Mouse (Mus musculus) lung, embryonic 14.5 days (tissue): ENCODE results near the gene Chst11. TPM values are rescaled to one million over a fixed set of nuclear protein-coding genes. Genes with fewer than 3 reads are reported as not detected.

Experiments
- ATAC-seq: fragments of 200-750 bp; cut with Nextera tagmentation; 2 replicates; pipeline ENCODE4 v1.8.0; 2017; ENCODE audit warnings: mild to moderate bottlenecking, moderate TSS enrichment, moderate library complexity; ENCODE audit not compliant: insufficient read depth
- DNase-seq: peaks from one replicate; pipeline ENCODE4 v3.0.0-alpha.2; 2015
- H3K27ac ChIP-seq: fragments of 300-500 bp; sonication (generic); 2 replicates; pipeline ENCODE4 v1.5.1; 2014; ENCODE audit warnings: low read depth, mild to moderate bottlenecking, moderate library complexity
- H3K27me3 ChIP-seq: fragments of 300-500 bp; sonication (generic); 2 replicates; pipeline ENCODE4 v1.6.1; 2014; ENCODE audit warnings: low read length, control low read depth; ENCODE audit not compliant: insufficient read depth
- H3K36me3 ChIP-seq: fragments of 300-500 bp; sonication (generic); 2 replicates; pipeline ENCODE4 v1.6.1; 2014; ENCODE audit warnings: control low read depth; ENCODE audit not compliant: insufficient read depth
- H3K4me1 ChIP-seq: fragments of 300-500 bp; sonication (generic); 2 replicates; pipeline ENCODE4 v1.6.1; 2014; ENCODE audit warnings: antibody characterized with exemption, control low read depth; ENCODE audit not compliant: insufficient read depth
- H3K4me2 ChIP-seq: fragments of 300-500 bp; sonication (generic); 2 replicates; pipeline ENCODE4 v1.6.1; 2014; ENCODE audit warnings: mild to moderate bottlenecking
- H3K4me3 ChIP-seq: fragments of 300-500 bp; sonication (generic); 2 replicates; pipeline ENCODE4 v1.5.1; 2014; ENCODE audit warnings: low read depth, low read length
- H3K9ac ChIP-seq: fragments of 300-500 bp; sonication (generic); 2 replicates; pipeline ENCODE4 v1.6.1; 2014
- H3K9me3 ChIP-seq: fragments of 300-500 bp; sonication (generic); 2 replicates; pipeline ENCODE4 v1.6.1; 2016; ENCODE audit warnings: low read depth, low read length, control low read depth
- CTCF ChIP-seq: IDR thresholded peaks from 2 replicates; pipeline ENCODE4 v1.5.1; 2016; ENCODE audit warnings: antibody characterized with exemption, low read depth
- WGBS: fragments of 180-500 bp; shearing (Covaris S2); extraction: QIAGEN DNeasy Blood & Tissue Kit; methylation state at CpG from one replicate; pipeline ENCODE4 v1.1.7; 2014; 5-methylcytosine and 5-hydroxymethylcytosine counted together
- polyA plus RNA-seq: library from polyadenylated mRNA; unstranded; fragments of >200 nt; fragmentation: Nextera tagmentation; extraction: Ambion mirVana; gene quantifications from 2 replicates; pipeline ENCODE4 v1.2.1, GENCODE M21; 2014

Chst11 gene
- polyA plus RNA-seq, 1 experiment from 2014 or later: 2.6 TPM

GRCm38 (mm10) chr10:83071785-83072580 is 86.7 kb downstream of the Chst11 start:
- no peak overlapping the region for H3K27ac ChIP-seq
- H3K4me2 ChIP-seq: no peak overlapping the region
- WGBS: 60% methylated on average over 19 of the region's 19 CpGs
- no peaks in the 10 kb centered on the region for H3K27me3 ChIP-seq
- H3K9ac ChIP-seq: no peak overlapping the region
- ATAC-seq (no peak), DNase-seq (no peak)
- TF ChIP-seq CTCF: no peak
- no peaks in the 10 kb centered on the region for H3K36me3 ChIP-seq
- H3K9me3 ChIP-seq: no peaks in the 10 kb centered on the region
- no peak overlapping the region for H3K4me3 ChIP-seq
- peaks cover 4% of the 10 kb centered on the region; the same call in 1 of the 2 replicates for H3K4me1 ChIP-seq

GRCm38 (mm10) chr10:83073119-83073518 is 87.8 kb downstream of the Chst11 start:
- no peak for TF ChIP-seq CTCF
- peaks cover 4% of the 10 kb centered on the region; the same call in 1 of the 2 replicates for H3K4me1 ChIP-seq

DNA sequence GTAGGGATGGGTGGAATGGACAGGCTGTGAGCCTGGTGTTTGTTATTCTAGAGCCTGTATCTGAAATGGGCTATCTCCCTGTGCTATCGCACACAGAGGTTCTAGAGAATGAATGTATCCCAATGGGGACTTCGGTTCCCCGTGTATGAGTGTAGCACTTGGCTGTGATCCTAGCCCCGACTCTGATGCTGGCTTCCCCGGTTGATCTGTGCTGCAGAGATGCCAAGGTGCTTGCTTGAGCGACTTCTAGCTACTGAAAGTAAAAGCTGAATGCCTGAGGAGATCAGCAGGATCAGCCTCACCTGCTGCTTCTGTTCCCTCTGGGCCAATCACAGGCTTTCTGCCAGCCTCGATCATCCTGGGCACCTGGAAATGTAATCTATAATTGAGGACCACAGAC is 91.5 kb downstream of the Chst11 start:
- no peak overlapping the region for H3K4me3 ChIP-seq
- WGBS: 77% methylated on average over 7 of the region's 7 CpGs
- H3K36me3 ChIP-seq: no peaks in the 10 kb centered on the region
- H3K9me3 ChIP-seq: no peaks in the 10 kb centered on the region
- ATAC-seq: no peak
- H3K4me1 ChIP-seq: peaks cover 4% of the 10 kb centered on the region; the same call in 1 of the 2 replicates
- H3K9ac ChIP-seq: no peak overlapping the region
- H3K27me3 ChIP-seq: no peaks in the 10 kb centered on the region
- DNase-seq: no peak
- H3K4me2 ChIP-seq: no peak overlapping the region
- H3K27ac ChIP-seq: no peak overlapping the region
- TF ChIP-seq CTCF: no peak

More at GRCm38 (mm10) chr10:83073119-83073518, 87.8 kb downstream of the Chst11 start:
- Histone ChIP-seq H3K4me3 (no peak overlapping the region), H3K9ac (no peak overlapping the region), H3K4me2 (no peak overlapping the region), H3K27me3 (no peaks in the 10 kb centered on the region), H3K9me3 (no peaks in the 10 kb centered on the region), H3K27ac (no peak overlapping the region), H3K36me3 (no peaks in the 10 kb centered on the region)
- peak; percentile 61 for ATAC-seq
- peak; percentile 50 for DNase-seq
- 45% methylated on average over 7 of the region's 7 CpGs for WGBS

GRCm38 (mm10) chr10:83078723-83079122 is 93.4 kb downstream of the Chst11 start:
- H3K4me3 ChIP-seq: no peak overlapping the region
- no peak for TF ChIP-seq CTCF
- DNase-seq (no peak), ATAC-seq (no peak)
- no peaks in the 10 kb centered on the region for H3K27me3 ChIP-seq
- peaks cover 7% of the 10 kb centered on the region; the same call in 1 of the 2 replicates for H3K4me1 ChIP-seq
- WGBS: 78% methylated on average over 8 of the region's 8 CpGs
- no peak overlapping the region for H3K4me2 ChIP-seq
- H3K9ac ChIP-seq: no peak overlapping the region
- H3K36me3 ChIP-seq: no peaks in the 10 kb centered on the region
- no peak overlapping the region for H3K27ac ChIP-seq
- H3K9me3 ChIP-seq: no peaks in the 10 kb centered on the region

- DNase-seq (no peak), ATAC-seq (peak; percentile 9; the same call in 1 of the 2 replicates)
- Histone ChIP-seq H3K4me1 (peaks cover 12% of the 10 kb centered on the region; the same call in 1 of the 2 replicates), H3K9me3 (no peaks in the 10 kb centered on the region), H3K4me2 (no peak overlapping the region), H3K27me3 (no peaks in the 10 kb centered on the region), H3K4me3 (no peak overlapping the region), H3K36me3 (no peaks in the 10 kb centered on the region), H3K9ac (no peak overlapping the region), H3K27ac (no peak overlapping the region)
- no peak for TF ChIP-seq CTCF
- WGBS: 65% methylated on average over 13 of the region's 13 CpGs
These were observed 94.5 kb downstream of the Chst11 start for GRCm38 (mm10) chr10:83079755-83080154.

DNA sequence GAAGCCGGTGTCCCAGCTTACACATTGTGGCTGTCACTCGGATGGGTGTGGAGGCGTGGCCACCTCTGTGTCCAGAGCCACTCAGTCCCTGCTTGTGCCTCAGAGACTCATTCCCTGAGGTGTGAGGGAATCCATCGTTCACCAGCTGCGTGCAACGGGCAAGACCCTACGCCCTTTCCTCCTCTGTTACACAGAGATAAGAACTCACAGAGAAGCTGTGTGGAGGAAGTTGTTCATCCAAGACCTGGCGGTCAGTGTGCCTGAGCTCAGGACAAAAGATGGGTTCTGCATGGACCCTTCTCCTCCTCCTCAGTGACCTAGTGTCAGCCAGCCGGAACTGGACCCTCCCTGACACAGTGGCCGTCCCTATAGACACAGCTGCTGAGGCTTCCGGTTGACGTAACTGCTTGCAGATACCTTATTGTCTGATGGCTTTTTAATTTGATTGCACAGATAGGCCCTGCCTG is 95.0 kb downstream of the Chst11 start:
- H3K4me3 ChIP-seq: no peak overlapping the region
- 0 out of 2 replicates have a peak overlapping the region, but pooled peaks have one; percentile 7 for H3K4me2 ChIP-seq
- no peak for TF ChIP-seq CTCF
- ATAC-seq: peak; percentile 74
- no peaks in the 10 kb centered on the region for H3K9me3 ChIP-seq
- no peak overlapping the region for H3K27ac ChIP-seq
- H3K9ac ChIP-seq: no peak overlapping the region
- peak; percentile 61 for DNase-seq
- H3K4me1 ChIP-seq: peaks cover 12% of the 10 kb centered on the region; the same call in 1 of the 2 replicates
- 30% methylated on average over 12 of the region's 12 CpGs for WGBS
- no peaks in the 10 kb centered on the region for H3K27me3 ChIP-seq
- no peaks in the 10 kb centered on the region for H3K36me3 ChIP-seq

GRCm38 (mm10) chr10:83080930-83081329 is 95.6 kb downstream of the Chst11 start:
- H3K4me3 ChIP-seq: no peak overlapping the region
- H3K4me1 ChIP-seq: peaks cover 12% of the 10 kb centered on the region; the same call in 1 of the 2 replicates
- ATAC-seq (no peak), DNase-seq (no peak)
- no peak overlapping the region for H3K4me2 ChIP-seq
- no peak overlapping the region for H3K27ac ChIP-seq
- no peak for TF ChIP-seq CTCF
- WGBS: 40% methylated on average over 10 of the region's 10 CpGs
- no peak overlapping the region for H3K9ac ChIP-seq
- H3K9me3 ChIP-seq: no peaks in the 10 kb centered on the region
- no peaks in the 10 kb centered on the region for H3K27me3 ChIP-seq
- no peaks in the 10 kb centered on the region for H3K36me3 ChIP-seq
